Mouse (Mus musculus) kidney, adult 2 months (tissue): ENCODE results near the gene 1700011M02Rik.
"Not testable (repeated sequence)": the region's sequence is repeated elsewhere in the genome, so short reads cannot be mapped to it uniquely, and the experiment has no call there.

Experiments
- CTCF ChIP-seq: fragments of 200-500 bp; conservative IDR thresholded peaks from 2 replicates; pipeline ENCODE4 v1.5.1; 2011; ENCODE audit warnings: low read depth, mild to moderate bottlenecking, control low read depth, low read length, moderate library complexity, mixed read lengths; ENCODE audit not compliant: insufficient read depth, insufficient read length
- POLR2A ChIP-seq: fragments of 200-500 bp; IDR thresholded peaks from one replicate; pipeline ENCODE4 v1.6.1; 2011; ENCODE audit warnings: low read depth, low read length, control low read depth

DNA sequence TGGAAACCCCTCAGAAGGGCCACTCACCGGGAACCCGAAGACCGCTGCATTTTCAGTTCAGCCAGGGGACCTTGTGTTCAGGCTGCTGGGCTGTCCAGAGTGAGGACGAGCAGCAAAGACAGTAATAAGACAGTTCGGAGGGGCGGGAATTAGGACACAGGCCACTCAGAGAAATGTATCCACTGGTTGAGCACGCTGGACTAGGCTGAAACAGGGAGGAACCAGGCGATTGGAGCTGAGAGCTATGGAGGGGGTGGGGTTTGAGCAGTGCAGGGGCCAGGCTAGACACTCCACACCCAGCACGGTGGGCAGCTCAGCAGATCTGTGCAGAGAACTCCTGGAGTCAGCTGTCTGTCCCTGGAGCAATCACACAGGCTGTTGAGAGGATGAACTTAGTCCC, at the start of gene 1700011M02Rik, which contains the start of gene Dmrtc1a:
- TF ChIP-seq CTCF, POLR2A: not testable (repeated sequence)
